Mouse (Mus musculus) CD4-positive, CD25-positive, alpha-beta regulatory T cell, adult 2 months (primary cell): ENCODE measurements around the gene Olfr862.

ENCODE experiments used
- DNase-seq: peaks from one replicate; pipeline ENCODE4 v3.0.0-alpha.2; 2012; ENCODE audit warnings: low read depth, low spot score

Gene Olfr862

GRCm38 (mm10) chr9:19887904-19888303, at the start of gene Olfr862:
Gene Olfr862, minus strand, starts transcription at chr9:19888004.
- no peak for DNase-seq

DNA sequence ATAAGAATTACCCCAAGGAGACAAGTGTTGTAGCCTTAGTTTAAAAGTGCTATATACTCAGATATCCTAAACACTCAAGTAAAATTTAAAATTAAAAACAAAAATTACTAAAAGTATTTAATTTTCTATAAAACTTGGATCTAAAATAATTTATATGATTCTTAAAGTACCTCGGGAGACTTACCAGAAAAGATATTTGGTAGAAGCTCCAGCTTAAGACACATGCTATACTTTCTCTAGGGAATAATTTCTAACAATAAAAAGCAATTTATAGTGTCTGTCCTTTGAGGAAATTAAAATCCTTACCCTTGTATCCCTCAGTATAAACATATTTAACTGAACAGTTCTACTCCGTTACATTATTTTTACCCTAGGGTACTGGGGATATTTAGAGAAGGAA, 28.8 kb upstream of the Olfr862 start, which contains the start of gene Olfr77:
Gene Olfr77 (plus strand): TSS at position 301 of the 400 bp plus-strand sequence.
- DNase-seq = no peak

GRCm38 (mm10) chr9:19911170-19911569, 23.4 kb upstream of the Olfr862 start:
- no peak for DNase-seq

- DNase-seq = no peak
These were observed 38.2 kb downstream of the Olfr862 start, which contains the start of gene Olfr860 for GRCm38 (mm10) chr9:19849647-19850046. Gene Olfr860, minus strand, starts transcription at chr9:19849747.
